Mouse (Mus musculus) bone marrow macrophage, adult 2 months (primary cell): ENCODE data around the gene Zan. TPM values are rescaled to one million over a fixed set of nuclear protein-coding genes. Genes with fewer than 3 reads are reported as not detected.
A peak's percentile ranks its signal among the peaks of the same experiment; 100 is the strongest.

Source experiments
- H3K27ac ChIP-seq: 2 replicates; pipeline ENCODE4 v1.5.1; 2012; ENCODE audit warnings: low read depth, low read length; ENCODE audit not compliant: insufficient read depth
- H3K4me1 ChIP-seq: 2 replicates; pipeline ENCODE4 v1.6.1; 2012; ENCODE audit warnings: low read length; ENCODE audit not compliant: control insufficient read depth, insufficient read depth
- H3K4me3 ChIP-seq: 2 replicates; pipeline ENCODE4 v1.5.1; 2012; ENCODE audit warnings: mild to moderate bottlenecking, low read length, moderate library complexity; ENCODE audit not compliant: insufficient read depth
- CTCF ChIP-seq: IDR thresholded peaks from 2 replicates; pipeline ENCODE4 v1.5.1; 2012; ENCODE audit warnings: low read depth, mild to moderate bottlenecking, low read length, moderate library complexity
- POLR2A ChIP-seq: IDR thresholded peaks from 2 replicates; pipeline ENCODE4 v1.6.1; 2012; ENCODE audit warnings: mild to moderate bottlenecking, low read depth, low read length, borderline replicate concordance
- polyA plus RNA-seq: library from polyadenylated mRNA; stranded (reverse); fragments of >200 nt; gene quantifications from 2 replicates; pipeline ENCODE4 v1.2.4, GENCODE M21; 2012; ENCODE audit not compliant: missing spikeins, insufficient read depth, insufficient read length

Gene Zan
- polyA plus RNA-seq, 1 experiment = not detected

GRCm38 (mm10) chr5:137501709-137502666, 25.1 kb upstream of the Zan start, which contains the start of gene Pop7:
Gene Pop7, minus strand, starts transcription at chr5:137502518.
- Histone ChIP-seq H3K27ac (peak within 1 kb of the TSS; percentile 98), H3K4me1 (peaks cover 8% of the 10 kb centered on the region), H3K4me3 (peak within 1 kb of the TSS; percentile 86)
- peak; percentile 93 for TF ChIP-seq CTCF
- TF ChIP-seq POLR2A = no peak

- H3K27ac ChIP-seq = no peak overlapping the region
- H3K4me3 ChIP-seq = no peak overlapping the region
- peaks cover 8% of the 10 kb centered on the region for H3K4me1 ChIP-seq
- TF ChIP-seq POLR2A = no peak
- no peak for TF ChIP-seq CTCF
These were observed 23.3 kb upstream of the Zan start for GRCm38 (mm10) chr5:137500186-137500585.

- TF ChIP-seq POLR2A = no peak
- no peak for TF ChIP-seq CTCF
- no peak overlapping the region for H3K4me3 ChIP-seq
- H3K4me1 ChIP-seq = no peaks in the 10 kb centered on the region
- no peak overlapping the region for H3K27ac ChIP-seq
These were observed 17.0 kb upstream of the Zan start for GRCm38 (mm10) chr5:137493831-137494230.

- H3K4me3 ChIP-seq = no peak overlapping the region
- H3K27ac ChIP-seq = no peak overlapping the region
- TF ChIP-seq CTCF (no peak), POLR2A (no peak)
- no peaks in the 10 kb centered on the region for H3K4me1 ChIP-seq
These were observed 14.7 kb upstream of the Zan start for GRCm38 (mm10) chr5:137491559-137491958.

- no peak for TF ChIP-seq POLR2A
- TF ChIP-seq CTCF = no peak
- Histone ChIP-seq H3K27ac (no peak overlapping the region), H3K4me1 (no peaks in the 10 kb centered on the region), H3K4me3 (no peak overlapping the region)
These were observed 10.8 kb upstream of the Zan start for GRCm38 (mm10) chr5:137487616-137488015.

GRCm38 (mm10) chr5:137485851-137486155, 8.9 kb upstream of the Zan start:
- Histone ChIP-seq H3K4me3 (no peak overlapping the region), H3K4me1 (no peaks in the 10 kb centered on the region), H3K27ac (no peak overlapping the region)
- TF ChIP-seq POLR2A (no peak), CTCF (no peak)

- TF ChIP-seq POLR2A (no peak), CTCF (no peak)
- no peak overlapping the region for H3K4me3 ChIP-seq
- H3K4me1 ChIP-seq = no peaks in the 10 kb centered on the region
- no peak overlapping the region for H3K27ac ChIP-seq
These were observed 8.4 kb upstream of the Zan start for GRCm38 (mm10) chr5:137485071-137485850.

GRCm38 (mm10) chr5:137481897-137482296, 5.0 kb upstream of the Zan start:
- no peak for TF ChIP-seq CTCF
- TF ChIP-seq POLR2A = no peak
- Histone ChIP-seq H3K4me3 (no peak overlapping the region), H3K27ac (no peak overlapping the region), H3K4me1 (no peaks in the 10 kb centered on the region)

- TF ChIP-seq CTCF (peak; percentile 38; the same call in 1 of the 2 replicates), POLR2A (no peak)
- Histone ChIP-seq H3K27ac (no peak overlapping the region), H3K4me1 (no peaks in the 10 kb centered on the region), H3K4me3 (no peak overlapping the region)
These were observed 4.3 kb upstream of the Zan start for GRCm38 (mm10) chr5:137481138-137481537.

- H3K4me3 ChIP-seq = no peak overlapping the region
- TF ChIP-seq CTCF = no peak
- TF ChIP-seq POLR2A = no peak
- H3K27ac ChIP-seq = no peak overlapping the region
- H3K4me1 ChIP-seq = no peaks in the 10 kb centered on the region; the same call in 1 of the 2 replicates
These were observed 2.5 kb downstream of the Zan start for GRCm38 (mm10) chr5:137474351-137474750.
